Mouse (Mus musculus) stomach, adult 2 months (tissue): ENCODE measurements around the gene Gart. TPM values are rescaled to one million over a fixed set of nuclear protein-coding genes. Genes with fewer than 3 reads are reported as not detected.

Experiments used
- polyA plus RNA-seq: library from polyadenylated mRNA; depleted of rRNA; stranded (reverse); fragments of >200 nt; gene quantifications from 2 replicates; pipeline ENCODE4 v1.2.3, GENCODE M21; 2012; rRNA removed

Gene Gart
- 5.9 and 10.8 TPM in 2 replicates for polyA plus RNA-seq

GRCm38 (mm10) chr16:91646681-91647419 is at the start of gene Gart:
Gene Gart (minus strand): TSS chr16:91646952.

DNA sequence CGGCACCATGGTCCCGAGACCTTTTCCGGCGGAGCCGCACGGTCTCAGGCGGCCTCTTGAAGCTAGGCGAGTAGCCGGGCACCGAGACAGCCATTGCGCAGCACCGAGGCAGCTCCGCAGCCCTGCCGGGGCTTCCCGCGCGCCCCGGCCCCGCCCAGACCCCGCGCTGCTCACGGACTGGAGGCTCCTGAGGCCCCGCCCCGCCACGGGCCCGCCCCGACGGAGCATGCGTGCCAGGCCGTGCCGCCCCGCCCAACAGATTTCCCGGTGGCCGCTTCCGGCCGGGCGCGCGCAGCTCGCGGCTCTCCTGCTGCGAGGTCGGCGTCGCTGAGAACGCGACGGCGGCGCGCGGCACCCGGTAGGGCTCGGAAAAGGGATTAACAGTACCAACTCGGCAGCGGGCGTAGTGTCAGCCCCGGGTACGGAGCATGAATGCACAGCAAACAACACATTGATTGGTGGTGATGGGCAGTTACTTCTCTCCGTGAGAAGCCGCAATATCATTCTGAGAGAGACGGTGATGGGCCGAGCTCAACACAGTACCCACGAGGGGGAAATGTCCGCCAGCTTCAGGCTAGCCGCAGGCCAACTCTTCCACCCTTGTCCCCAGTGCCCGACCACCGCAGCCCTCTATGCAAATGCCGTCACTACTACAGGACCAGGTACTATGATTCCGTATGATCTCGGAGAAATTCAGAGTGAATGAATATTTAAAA is 42.0 kb upstream of the Gart start, which contains the start of gene Donson:
Gene Donson (minus strand): TSS at position 152 of the 716 bp plus-strand sequence.

DNA sequence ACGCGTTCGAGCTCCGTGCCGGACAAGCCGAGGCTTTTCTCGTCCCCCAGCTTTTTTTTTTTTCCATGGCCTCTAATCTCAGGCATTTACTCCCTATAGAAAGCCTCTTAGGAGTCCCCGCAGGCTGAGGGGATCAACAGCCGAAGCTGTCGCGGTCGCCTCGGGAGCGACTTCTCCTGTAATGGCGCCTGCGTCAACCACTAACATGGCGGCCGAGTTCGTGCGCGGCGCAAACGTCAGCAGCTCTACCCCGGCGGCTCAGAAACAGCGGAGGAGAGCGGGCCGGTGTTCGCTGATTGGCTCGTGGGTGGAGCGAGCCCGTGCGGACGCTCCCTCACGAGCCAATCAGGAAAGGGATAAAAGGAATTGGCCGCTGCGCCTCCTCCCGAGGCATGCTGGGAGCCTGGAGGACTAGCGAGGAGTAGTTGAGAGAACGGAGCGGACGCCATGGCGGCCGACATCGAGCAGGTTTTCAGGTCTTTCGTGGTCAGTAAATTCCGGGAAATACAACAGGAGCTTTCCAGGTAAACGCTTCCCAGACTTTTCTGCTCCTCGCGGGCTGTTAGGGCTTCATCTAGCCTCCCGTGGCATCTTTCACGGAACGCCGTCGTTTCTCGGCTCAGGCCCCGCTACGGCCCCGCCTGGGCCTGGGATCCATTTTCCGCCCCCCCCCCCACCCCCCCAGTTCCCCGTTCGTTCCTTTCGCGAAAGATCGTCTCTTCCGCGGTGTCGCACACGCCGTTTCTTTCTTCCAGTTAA is 888 bp upstream of the Gart start, which contains the start of gene Son:
Gene Son (plus strand): TSS at position 46 of the 759 bp plus-strand sequence.

GRCm38 (mm10) chr16:91618511-91619501 is 27.9 kb downstream of the Gart start, which contains the start of gene Dnajc28:
Gene Dnajc28 (minus strand): TSS chr16:91619026.

DNA sequence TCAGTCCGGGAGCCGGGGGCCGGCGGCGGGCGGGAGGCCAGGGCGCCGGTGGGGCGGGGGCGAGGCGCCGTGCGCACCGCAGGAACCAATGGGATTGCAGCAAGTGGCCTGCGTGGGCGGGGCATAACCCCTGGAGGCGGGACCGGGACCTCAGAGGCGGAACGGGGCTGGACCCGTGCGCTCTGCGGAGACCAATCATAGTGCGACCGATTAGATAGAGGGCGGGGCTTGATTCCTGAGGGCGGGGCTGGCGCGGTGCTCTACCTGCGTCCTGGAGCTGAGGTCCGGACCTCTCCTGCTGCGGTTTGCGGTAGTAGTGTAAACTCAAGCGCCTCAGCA is 49.1 kb downstream of the Gart start, which contains the start of gene Tmem50b:
Gene Tmem50b (minus strand): TSS at position 129 of the 339 bp plus-strand sequence.

Other genes starting within 250 kb of the Gart start
- 12.6 and 13.5 TPM in 2 replicates for gene Il10rb, start 240.8 kb downstream of the Gart start, polyA plus RNA-seq
- gene Ifnar1, start 161.7 kb downstream of the Gart start, polyA plus RNA-seq, result 3.4 and 4.3 TPM in 2 replicates
- 16.2 and 54.5 TPM in 2 replicates for gene Ifngr2, start 99.9 kb downstream of the Gart start, polyA plus RNA-seq
- gene Tmem50b, start 49.2 kb downstream of the Gart start, polyA plus RNA-seq, result 16.5 and 17.5 TPM in 2 replicates
- 0.09 and 0.14 TPM in 2 replicates for gene Dnajc28, start 27.9 kb downstream of the Gart start, polyA plus RNA-seq
- gene Son, start 554 bp upstream of the Gart start, polyA plus RNA-seq, result 18.5 and 31.4 TPM in 2 replicates
- gene Donson, start 41.8 kb upstream of the Gart start, polyA plus RNA-seq, result 1.8 and 3.4 TPM in 2 replicates
- 4.4 and 5.9 TPM in 2 replicates for gene Cryzl1, start 82.0 kb upstream of the Gart start, polyA plus RNA-seq
- 13.4 and 17.4 TPM in 2 replicates for gene Itsn1, start 82.3 kb upstream of the Gart start, polyA plus RNA-seq